Mouse (Mus musculus) heart, postnatal 14 days (tissue): ENCODE data around the gene Arf4. TPM values are rescaled to one million over a fixed set of nuclear protein-coding genes. Genes with fewer than 3 reads are reported as not detected.

Experiments
- DNase-seq, 2 experiments: peaks; one replicate each; pipeline ENCODE4 v3.0.0; 2021 to 2022
- intact Hi-C: fragments of 180-260 bp; cut with DNase I; formaldehyde crosslinking; loops from one replicate; pipeline ENCODE4 v1.15.1; 2025
- long read RNA-seq, 2 experiments: library from polyadenylated mRNA; stranded (forward); transcript quantifications; one replicate each; pipeline ENCODE4 v2.0.0; 2021
- total RNA-seq, 2 experiments: library from RNA; stranded (reverse); gene quantifications; 2 replicates each; pipeline ENCODE4 v1.2.3; 2021

Gene Arf4
- 100 to 1,000 TPM in 1 of 2 experiments, 10 to 100 TPM in 1; 86.5 to 102 TPM for total RNA-seq
- long read RNA-seq, experiment 1, transcript Arf4-201 (6 exons, 2,165 nt), result major isoform, 196 of 198 reads
- long read RNA-seq, experiment 1, partial matches to known transcripts, result 1 of 198 reads
- long read RNA-seq, experiment 1, other reads (novel, unspliced or antisense), result 1 of 198 reads
- long read RNA-seq, experiment 2, transcript Arf4-201 (6 exons, 2,165 nt), result major isoform, 137 of 140 reads
- long read RNA-seq, experiment 2, partial matches to known transcripts, result 1 of 140 reads
- long read RNA-seq, experiment 2, other reads (novel, unspliced or antisense), result 1 of 140 reads

- intact Hi-C loops, result loop anchor here (2.0 to 5.0 kb wide), 3 partner anchors 31 to 141 kb away; partner anchors contain the start of genes Pde12 and Slmap
- peak; percentile 98 to 99 for DNase-seq
Measured at GRCm38 (mm10) chr14:26637851-26638707, at the start of gene Arf4. TSS of gene Arf4 (plus strand) at chr14:26638074.

DNA sequence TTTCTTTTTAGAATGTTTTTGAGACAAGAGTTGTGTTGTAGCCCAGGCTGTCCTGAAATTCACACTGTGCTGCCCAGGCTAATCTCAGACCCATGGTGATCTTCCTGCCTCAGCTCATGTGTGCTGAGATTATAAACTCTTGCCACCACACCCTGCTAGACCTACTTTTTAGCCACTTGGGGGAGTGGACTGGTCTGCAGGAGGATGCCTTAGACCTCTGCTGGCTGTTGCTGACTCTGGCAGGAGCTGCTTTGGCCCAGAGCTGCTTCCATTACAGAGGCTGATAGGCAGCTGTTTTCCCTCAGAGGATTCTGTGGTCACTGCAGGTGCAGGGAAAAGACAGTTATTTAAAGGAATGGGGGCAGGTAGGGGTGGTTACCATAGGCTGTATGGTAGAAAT lies 46.5 kb upstream of the Arf4 start:
- intact Hi-C loops, result no loop called here
- DNase-seq, result no peak

DNA sequence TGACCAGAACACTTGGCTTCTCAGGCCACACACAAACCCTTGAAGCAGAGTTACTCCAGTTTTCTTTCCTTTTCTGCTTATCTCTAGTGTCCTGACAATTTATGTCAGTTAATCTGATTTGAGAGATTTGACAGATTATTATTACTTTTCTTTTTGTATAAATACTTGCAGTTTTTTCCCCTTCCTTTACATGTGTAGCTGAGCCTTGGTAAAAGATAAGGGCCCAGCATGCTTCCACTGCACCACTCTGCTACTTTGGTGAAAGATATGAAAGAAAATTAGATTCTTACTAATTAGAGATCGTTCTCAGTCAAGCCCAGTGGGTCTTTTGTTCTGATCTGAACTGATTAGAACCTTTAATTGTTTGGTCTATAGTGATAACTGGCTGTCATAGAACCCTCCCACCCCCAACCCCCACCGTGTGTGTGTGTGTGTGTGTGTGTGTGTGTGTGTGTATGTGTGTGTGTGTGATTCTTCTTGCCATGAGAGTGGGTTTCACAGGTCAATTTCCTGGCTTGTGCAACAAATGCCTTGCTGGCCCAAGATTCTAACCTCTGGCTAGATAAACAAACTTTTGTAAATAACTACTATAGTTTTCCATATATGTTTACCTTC lies 44.5 kb upstream of the Arf4 start:
- intact Hi-C loops, result no loop called here
- DNase-seq, result no peak

- DNase-seq, result no peak
- intact Hi-C loops, result no loop called here
Measured at GRCm38 (mm10) chr14:26595167-26595566, 42.7 kb upstream of the Arf4 start.

DNA sequence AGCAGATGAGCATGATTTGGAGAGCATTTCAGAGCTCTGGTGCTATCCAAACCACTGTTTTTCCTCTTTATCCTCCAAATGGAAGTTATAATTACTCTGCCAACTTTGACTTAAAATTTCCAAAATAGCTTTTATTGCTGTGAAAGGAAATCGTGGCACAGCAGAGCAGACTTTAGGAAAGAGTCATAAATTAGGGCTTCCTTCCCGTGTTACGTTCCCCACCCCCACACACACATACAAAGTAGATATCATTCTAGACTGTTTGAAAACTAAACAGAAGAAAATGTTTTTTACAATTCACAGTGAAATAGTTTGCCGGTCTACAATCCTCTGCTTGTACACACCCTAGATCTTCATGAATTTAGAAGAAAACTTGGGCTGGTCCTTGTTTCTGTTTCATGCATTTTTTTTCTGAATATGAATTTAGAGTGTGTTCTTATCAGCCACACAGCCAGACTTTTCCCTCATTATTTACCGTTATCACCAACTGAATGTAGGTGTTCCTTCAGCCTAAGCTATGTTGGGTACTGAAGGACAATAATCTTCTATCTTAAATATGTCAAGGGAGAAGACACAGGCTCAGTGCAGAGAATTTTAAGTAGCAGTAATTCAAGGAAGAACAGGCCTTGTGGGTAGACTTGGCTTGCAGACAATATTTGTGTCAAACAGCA lies 42.0 kb upstream of the Arf4 start:
- no peak for DNase-seq
- intact Hi-C loops, result no loop called here

DNA sequence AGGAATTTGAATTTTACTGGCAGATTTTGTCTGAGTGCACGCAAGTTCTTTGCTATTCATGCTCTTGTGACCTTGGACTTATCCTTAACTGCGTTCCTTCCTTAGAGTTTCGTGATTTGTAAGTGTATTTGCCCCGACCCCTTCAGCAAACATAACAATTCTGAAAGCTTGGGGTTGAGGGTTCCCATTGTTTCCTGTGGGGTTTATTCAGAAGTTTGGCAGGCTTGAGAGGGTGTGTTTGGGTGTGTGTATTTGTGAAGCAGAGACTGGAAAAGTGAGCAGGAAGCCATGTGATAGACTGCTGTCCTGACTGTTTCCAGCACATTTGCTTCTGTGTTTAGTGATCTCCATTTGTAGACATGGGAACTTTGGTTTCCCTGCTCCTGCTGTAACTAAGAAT lies 32.5 kb upstream of the Arf4 start:
- intact Hi-C loops, result no loop called here
- no peak for DNase-seq

- DNase-seq, result no peak
- intact Hi-C loops, result no loop called here
Measured at GRCm38 (mm10) chr14:26609674-26610073, 28.2 kb upstream of the Arf4 start.

DNA sequence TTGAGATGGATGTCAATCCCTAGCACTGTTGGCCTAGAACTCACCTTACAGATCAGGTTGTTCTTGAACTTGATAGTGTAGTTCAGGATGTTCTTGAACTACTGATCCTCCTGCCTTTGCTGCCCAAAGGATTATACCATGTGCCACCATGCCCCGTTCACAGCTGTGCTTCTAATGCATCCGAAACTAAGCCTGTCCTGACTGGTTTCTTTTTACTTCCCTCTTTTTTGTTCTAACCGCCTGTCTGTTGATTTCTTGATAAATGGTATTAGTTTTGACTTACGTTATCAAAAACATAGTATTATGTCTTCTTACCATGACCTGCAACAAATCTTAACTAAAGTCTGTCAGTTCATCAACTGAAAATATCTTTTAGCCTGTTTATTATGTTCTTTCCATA lies 27.2 kb upstream of the Arf4 start:
- intact Hi-C loops, result no loop called here

GRCm38 (mm10) chr14:26625301-26625700 lies 12.6 kb upstream of the Arf4 start:
- no peak for DNase-seq
- intact Hi-C loops, result no loop called here

More for the DNA sequence above, 27.2 kb upstream of the Arf4 start:
- no peak for DNase-seq

DNA sequence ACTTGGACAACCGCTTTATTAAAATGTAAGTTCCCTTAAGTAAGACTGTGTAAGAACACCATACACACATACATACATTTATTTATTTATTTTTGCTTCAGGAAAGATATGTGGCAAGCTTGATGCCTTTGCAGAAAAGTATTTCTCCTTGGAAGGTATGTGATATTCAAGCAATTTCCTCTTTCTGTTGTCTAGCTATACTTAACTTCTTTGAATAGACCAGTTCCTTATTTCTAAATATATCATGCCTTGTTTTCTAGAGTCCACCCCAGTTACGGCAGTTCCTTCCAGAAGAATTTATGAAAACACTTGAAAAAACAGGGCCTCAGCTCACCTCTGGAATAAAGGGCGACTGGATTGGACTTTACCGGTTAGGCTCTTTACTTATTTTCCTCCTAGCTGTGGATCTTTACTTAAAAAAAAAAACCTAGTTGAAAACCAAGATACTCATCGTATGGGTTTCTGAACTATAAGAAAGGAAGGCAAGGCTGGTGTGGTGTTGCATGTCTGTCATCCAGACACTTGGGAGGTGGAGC lies 11.2 kb upstream of the Arf4 start:
- intact Hi-C loops, result no loop called here

DNA sequence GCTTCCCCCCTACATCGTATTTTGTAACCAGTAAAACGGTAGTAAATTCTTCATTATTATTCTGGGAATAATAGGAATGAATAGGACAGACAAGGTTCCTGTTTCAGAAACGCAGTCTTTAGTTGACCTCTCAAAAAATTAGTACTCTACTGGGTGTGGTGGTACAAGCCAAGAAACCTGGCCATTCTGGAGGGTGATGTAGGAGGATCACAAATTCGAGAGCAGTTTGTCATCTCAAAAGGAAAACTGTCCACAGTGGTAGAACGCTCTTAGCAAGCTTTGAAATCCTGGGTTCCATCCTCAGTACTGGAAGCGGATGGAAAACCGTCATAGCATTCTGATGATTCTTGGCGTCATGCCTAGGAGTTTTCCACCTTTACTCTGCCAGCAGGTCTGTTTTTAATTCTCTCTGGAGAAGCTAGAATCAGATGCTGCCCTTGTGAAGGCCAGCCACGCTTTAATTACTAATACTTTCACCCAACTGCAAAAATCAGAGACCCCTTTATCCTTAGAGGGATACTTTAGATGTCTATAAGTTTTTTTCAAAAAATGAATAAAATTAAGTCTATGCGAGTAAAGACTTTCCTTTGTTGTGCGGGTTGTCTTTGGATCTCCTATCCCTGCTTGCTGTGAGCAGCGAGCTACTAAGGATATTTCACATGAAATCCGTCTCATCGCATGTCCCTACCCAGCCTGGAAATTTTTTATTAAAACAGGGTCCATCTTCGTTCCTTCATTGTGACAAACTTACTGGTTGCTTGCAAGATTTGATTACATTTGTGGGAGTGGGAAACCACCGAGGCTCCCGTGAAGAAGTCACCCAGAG lies 636 bp upstream of the Arf4 start:
- intact Hi-C loops, result loop anchor here (2.0 to 5.0 kb wide), 2 partner anchors 32 to 140 kb away; partner anchors contain the start of gene Pde12
- peak in 1 of 2 experiments; percentile 63 for DNase-seq

More for the DNA sequence above, 11.2 kb upstream of the Arf4 start:
- no peak for DNase-seq

GRCm38 (mm10) chr14:26638708-26639084 lies 822 bp downstream of the Arf4 start:
- peak; percentile 59 to 67 for DNase-seq
- intact Hi-C loops, result loop anchor here (2.0 to 5.0 kb wide), 2 partner anchors 104 to 141 kb away; partner anchors contain the start of gene Slmap

DNA sequence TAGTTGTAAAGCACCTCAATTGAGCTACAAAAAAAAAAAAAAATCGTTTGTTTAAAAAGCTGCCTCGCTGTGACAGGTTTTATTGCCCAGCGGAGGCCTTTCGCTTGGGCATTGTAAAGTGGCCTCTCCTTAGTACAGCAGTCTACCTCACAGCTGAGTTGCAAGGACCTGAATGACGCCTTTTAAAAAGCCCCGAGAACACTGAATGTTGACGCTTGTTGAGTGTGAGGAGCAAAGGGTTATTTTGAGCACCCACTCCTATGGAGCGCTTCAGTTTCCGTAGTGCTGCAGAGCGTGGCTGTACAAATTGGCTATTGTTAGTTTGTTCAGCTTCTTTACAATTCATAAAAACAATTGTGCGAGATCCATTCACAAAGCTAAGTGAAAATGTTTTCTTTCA lies 1.4 kb downstream of the Arf4 start:
- intact Hi-C loops, result loop anchor here (2.0 to 5.0 kb wide), 2 partner anchors 104 to 142 kb away; partner anchors contain the start of gene Slmap
- peak in 1 of 2 experiments; percentile 10 for DNase-seq

- DNase-seq, result peak in 1 of 2 experiments; percentile 12
- intact Hi-C loops, result loop anchor here (2.0 to 5.0 kb wide), 2 partner anchors 105 to 143 kb away; partner anchors contain the start of gene Slmap
Measured at GRCm38 (mm10) chr14:26639961-26640360, 2.1 kb downstream of the Arf4 start.

DNA sequence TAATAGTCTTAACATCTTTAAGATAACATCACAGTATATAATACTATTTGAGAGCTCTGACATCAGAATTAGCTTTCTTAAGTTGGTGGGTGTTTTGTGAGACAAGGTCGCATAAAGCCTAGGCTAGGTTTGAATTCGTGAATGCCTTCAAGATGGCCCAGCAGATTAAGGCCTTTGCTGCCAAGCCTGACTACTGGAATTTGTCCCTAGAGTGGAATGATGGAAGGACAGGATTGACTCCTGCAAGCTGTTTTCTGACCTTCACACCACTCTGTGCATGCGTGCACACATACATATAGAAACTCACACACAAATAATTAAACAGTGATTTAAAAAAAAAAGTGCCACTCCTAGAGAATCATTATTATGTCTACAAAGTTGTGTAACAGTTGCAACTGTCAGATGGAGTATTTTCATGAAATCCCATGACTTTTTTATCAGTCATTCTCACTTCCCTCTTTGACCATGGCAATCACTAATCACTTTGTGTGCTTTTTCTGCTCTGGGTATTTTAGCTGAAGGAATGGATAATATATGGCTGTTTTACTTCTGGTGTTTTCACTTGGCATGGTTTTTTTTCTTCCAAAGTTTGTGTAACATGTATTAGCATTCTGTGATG lies 5.2 kb downstream of the Arf4 start:
- intact Hi-C loops, result no loop called here
- DNase-seq, result no peak

DNA sequence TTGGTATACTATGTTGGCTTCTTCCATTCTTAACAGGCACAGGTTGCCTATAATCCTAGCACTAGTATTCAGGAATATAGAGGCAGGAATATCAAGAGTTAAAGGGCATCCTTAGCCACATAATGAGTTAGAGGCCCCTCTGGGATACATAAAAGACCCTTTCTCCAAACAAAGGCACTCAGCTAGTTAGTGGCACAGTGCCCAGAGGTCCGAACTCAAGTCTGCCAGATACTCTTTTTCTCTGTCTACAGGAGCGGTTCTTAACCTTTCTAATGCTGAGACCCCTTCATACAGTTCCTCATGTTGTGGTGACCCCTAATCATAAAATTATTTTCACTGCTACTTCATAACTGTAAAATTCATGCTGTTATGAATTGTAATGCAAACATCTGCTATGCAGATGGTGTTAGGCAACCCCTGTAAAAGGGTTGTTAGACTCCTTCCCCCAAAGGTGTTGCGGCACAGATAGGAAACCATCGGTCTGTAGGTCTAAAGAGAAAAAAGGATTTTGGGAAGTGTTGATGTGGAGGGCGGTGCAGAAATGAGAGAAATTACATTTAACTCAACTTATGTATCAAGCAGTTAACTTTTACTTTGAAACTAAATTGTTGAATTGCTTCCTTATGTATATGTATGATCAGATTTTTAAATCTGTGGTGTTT lies 8.2 kb downstream of the Arf4 start:
- intact Hi-C loops, result no loop called here
- DNase-seq, result peak in 1 of 2 experiments; percentile 13

DNA sequence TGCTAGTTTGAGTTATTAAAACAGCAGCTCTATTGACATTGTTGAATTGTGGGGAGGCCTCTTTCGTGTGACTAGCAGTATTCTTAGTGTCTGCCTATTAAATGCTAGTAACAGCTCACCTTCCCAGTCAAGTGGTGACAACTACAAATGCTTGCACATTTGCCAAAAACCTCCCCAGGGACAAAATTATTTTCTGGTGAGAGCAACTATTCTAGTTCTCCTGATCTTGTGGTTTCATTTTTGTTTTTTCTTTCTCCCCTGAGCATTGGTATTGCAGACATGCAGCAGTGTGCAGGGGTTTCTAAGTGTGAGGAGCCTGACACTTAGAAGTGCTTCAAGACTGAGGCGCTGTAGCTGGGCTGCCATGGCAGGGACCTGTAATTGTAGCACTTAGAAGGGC lies 9.9 kb downstream of the Arf4 start:
- intact Hi-C loops, result no loop called here
- no peak for DNase-seq

DNA sequence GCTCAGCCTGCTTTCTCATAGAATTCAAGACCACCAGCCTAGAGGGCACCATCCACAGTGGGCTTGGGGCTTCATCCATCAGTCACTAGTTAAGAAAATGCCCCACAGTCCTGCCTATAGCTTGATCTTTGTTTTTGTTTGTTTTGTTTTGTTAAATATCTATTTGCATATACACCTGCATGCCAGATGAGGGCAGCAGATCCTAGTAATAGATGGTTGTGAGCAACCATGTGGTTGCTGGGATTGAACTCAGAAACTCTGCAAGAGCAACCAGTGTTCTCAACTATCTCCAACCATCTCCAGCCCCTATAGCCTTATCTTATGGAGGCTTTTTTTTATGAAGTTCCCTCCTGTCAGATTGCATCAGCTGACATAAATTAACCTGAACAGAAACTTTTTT lies 14.0 kb downstream of the Arf4 start:
- no peak for DNase-seq
- intact Hi-C loops, result no loop called here
